Mouse (Mus musculus): ENCODE results near the gene Agt.

Gene Agt

GRCm38 (mm10) chr8:124555113-124555750 lies 14.3 kb downstream of the Agt start:
- DNase-seq (ENCODE audit: low read depth, low spot score): no peak

- DNase-seq (ENCODE audit: low read depth, low spot score): no peak
Observed at GRCm38 (mm10) chr8:124551011-124551661, 18.4 kb downstream of the Agt start.

- no peak for DNase-seq (ENCODE audit: low read depth, low spot score)
Observed at GRCm38 (mm10) chr8:124548187-124548586, 21.3 kb downstream of the Agt start.

GRCm38 (mm10) chr8:124547269-124547668 lies 22.2 kb downstream of the Agt start:
- DNase-seq (ENCODE audit: low read depth, low spot score): peak; percentile 72

GRCm38 (mm10) chr8:124546815-124547214 lies 22.7 kb downstream of the Agt start:
- peak; percentile 87 for DNase-seq (ENCODE audit: low read depth, low spot score)

- DNase-seq (ENCODE audit: low read depth, low spot score): no peak
Observed at GRCm38 (mm10) chr8:124546371-124546770, 23.1 kb downstream of the Agt start.

GRCm38 (mm10) chr8:124543272-124543671 lies 26.2 kb downstream of the Agt start:
- DNase-seq (ENCODE audit: low read depth, low spot score): peak; percentile 67

- DNase-seq (ENCODE audit: low read depth, low spot score): peak; percentile 84
Observed at GRCm38 (mm10) chr8:124542001-124542400, 27.5 kb downstream of the Agt start.

- no peak for DNase-seq (ENCODE audit: low read depth, low spot score)
Observed at GRCm38 (mm10) chr8:124540906-124541305, 28.6 kb downstream of the Agt start.

GRCm38 (mm10) chr8:124535451-124535850 lies 34.1 kb downstream of the Agt start:
- DNase-seq (ENCODE audit: low read depth, low spot score): no peak

- peak; percentile 75 for DNase-seq (ENCODE audit: low read depth, low spot score)
Observed at GRCm38 (mm10) chr8:124532626-124533025, 36.9 kb downstream of the Agt start.

GRCm38 (mm10) chr8:124530996-124531395 lies 38.5 kb downstream of the Agt start:
- DNase-seq (ENCODE audit: low read depth, low spot score): no peak

GRCm38 (mm10) chr8:124530556-124530955 lies 39.0 kb downstream of the Agt start:
- peak; percentile 82 for DNase-seq (ENCODE audit: low read depth, low spot score)

GRCm38 (mm10) chr8:124530076-124530475 lies 39.4 kb downstream of the Agt start:
- DNase-seq (ENCODE audit: low read depth, low spot score): peak; percentile 93

- DNase-seq (ENCODE audit: low read depth, low spot score): no peak
Observed at GRCm38 (mm10) chr8:124526261-124526660, 43.2 kb downstream of the Agt start.

GRCm38 (mm10) chr8:124521946-124522345 lies 47.6 kb downstream of the Agt start:
- no peak for DNase-seq (ENCODE audit: low read depth, low spot score)

GRCm38 (mm10) chr8:124520249-124521080 lies 49.0 kb downstream of the Agt start, which contains the start of gene Cog2:
Gene Cog2, plus strand, starts transcription at chr8:124520767.
- peak; percentile 98 for DNase-seq (ENCODE audit: low read depth, low spot score)

- no peak for DNase-seq (ENCODE audit: low read depth, low spot score)
Observed at GRCm38 (mm10) chr8:124517142-124517541, 52.4 kb downstream of the Agt start.

GRCm38 (mm10) chr8:124516525-124516924 lies 53.0 kb downstream of the Agt start:
- peak; percentile 90 for DNase-seq (ENCODE audit: low read depth, low spot score)

GRCm38 (mm10) chr8:124516039-124516438 lies 53.5 kb downstream of the Agt start:
- DNase-seq (ENCODE audit: low read depth, low spot score): no peak

- DNase-seq (ENCODE audit: low read depth, low spot score): peak; percentile 63
Observed at GRCm38 (mm10) chr8:124509156-124509555, 60.4 kb downstream of the Agt start.

GRCm38 (mm10) chr8:124508321-124508695 lies 61.2 kb downstream of the Agt start:
- DNase-seq (ENCODE audit: low read depth, low spot score): peak; percentile 79
